Mouse (Mus musculus) effector memory CD4-positive, alpha-beta T cell, adult 5 months (primary cell): ENCODE data around the gene Gas6. TPM values are rescaled to one million over a fixed set of nuclear protein-coding genes. Genes with fewer than 3 reads are reported as not detected.

ENCODE experiments used
- polyA plus RNA-seq: library from polyadenylated mRNA; unstranded; fragments of 100-300 nt; shearing (Covaris generic); gene quantifications from one replicate; pipeline ENCODE4 v1.2.1, GENCODE M21; 2017

Gene Gas6
- polyA plus RNA-seq, result not detected

DNA sequence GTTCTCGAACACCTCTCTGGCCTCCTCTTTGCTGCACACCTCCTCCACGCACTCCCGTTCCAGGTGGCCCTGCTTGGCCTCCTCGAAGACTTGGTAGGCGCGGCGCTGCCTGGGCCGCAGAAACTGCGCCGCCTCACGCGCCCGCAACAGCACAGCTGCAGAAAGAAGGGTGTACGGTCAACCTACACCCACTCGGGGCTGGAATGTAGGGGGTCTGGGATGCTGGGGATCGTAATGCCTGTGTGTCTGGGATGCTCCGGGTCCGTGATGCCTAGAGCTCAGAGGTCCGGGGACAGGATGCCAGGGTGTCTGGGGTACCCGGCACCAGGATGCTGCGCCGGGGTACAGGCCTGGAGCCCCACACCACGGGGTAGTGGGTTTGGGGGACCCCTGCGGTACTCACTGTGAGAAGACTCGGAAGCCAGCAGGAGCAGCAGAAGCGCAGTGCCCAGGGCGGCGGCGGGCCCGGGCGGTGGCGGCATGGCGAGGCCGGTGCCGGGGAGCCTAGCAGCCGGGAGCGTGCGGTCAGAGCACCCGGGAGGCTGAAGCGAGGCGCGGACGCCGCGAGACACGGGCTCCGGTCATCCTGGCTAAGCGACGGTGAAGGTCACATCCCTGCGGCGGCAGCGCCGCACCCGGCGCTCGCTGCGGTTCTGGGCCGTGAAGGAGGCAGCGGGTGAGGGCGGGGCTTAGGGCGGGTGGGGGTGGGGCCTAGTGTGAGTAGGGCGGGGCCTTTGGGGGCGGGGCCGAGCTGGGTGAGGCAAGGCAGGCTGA lies at the start of gene Gas6:
Gene Gas6, minus strand, starts transcription at position 633 of the 774 bp plus-strand sequence.

GRCm38 (mm10) chr8:13434889-13435288 lies 59.4 kb downstream of the Gas6 start, which contains the start of gene Tmem255b:
Tmem255b (plus strand) TSS chr8:13435189.

Other genes with a start within 250 kb of the Gas6 start
- not detected for gene Adprhl1, start 240.3 kb downstream of the Gas6 start, polyA plus RNA-seq
- gene Dcun1d2, start 206.4 kb downstream of the Gas6 start, polyA plus RNA-seq, result 16.5 TPM
- 21.1 TPM for gene Tmco3, start 206.3 kb downstream of the Gas6 start, polyA plus RNA-seq
- gene Tfdp1, start 155.7 kb downstream of the Gas6 start, polyA plus RNA-seq, result 67.8 TPM
- not detected for gene Atp4b, start 97.7 kb downstream of the Gas6 start, polyA plus RNA-seq
- not detected for gene Grk1, start 89.4 kb downstream of the Gas6 start, polyA plus RNA-seq
- not detected for gene Tmem255b, start 59.3 kb downstream of the Gas6 start, polyA plus RNA-seq
- 0.46 TPM for gene 1700029H14Rik, start 68.0 kb upstream of the Gas6 start, polyA plus RNA-seq
- gene Rasa3, start 183.1 kb upstream of the Gas6 start, polyA plus RNA-seq, result 237 TPM
- not detected for gene Cfap97d2, start 211.4 kb upstream of the Gas6 start, polyA plus RNA-seq